Mouse (Mus musculus) embryo, embryonic 9.5 days (tissue): ENCODE results near the gene Tspan32.

Experiments
- DNase-seq: peaks from one replicate; pipeline ENCODE4 v3.0.0-alpha.2; 2017; ENCODE audit errors: extremely low spot score

Tspan32 gene

DNA sequence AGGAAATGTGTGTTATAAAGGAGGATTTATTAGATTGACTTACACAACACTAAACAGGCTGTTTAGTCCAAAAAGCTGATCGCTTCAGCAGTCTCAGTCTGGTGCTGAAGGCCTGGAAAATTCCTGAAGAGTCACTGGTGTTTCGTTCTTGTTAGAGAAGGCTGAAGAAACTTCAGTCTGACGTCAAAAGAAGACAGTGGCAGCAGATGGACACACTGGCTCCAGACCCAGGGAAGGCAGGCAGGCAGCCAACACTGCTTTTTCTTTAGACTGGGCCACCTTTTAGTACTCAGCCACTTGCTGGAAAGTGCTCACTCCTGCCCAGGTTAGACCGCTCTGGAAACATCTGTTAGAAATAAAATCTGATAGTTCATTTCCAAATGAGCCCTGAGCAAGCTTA, 28.7 kb downstream of the Tspan32 start:
- no peak for DNase-seq

DNA sequence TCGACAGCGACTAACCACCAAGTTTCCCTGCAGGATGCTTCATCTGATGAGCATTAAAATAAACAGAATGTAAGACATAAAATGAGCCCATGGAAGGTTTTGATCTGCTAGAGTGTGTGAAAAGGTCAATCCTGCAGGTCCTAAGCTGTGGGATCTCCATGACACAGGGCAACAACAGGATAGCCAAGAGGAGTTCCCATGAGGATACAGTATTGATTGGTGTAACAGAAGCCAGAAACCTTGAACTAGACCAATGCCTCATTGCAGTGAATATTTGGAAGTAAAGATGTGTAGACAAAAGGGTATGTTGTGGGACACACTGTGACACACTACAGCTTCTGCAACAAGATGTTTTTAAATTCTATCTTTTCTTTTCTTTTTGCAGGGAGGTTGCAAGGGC, 29.3 kb downstream of the Tspan32 start:
- DNase-seq, result no peak

GRCm38 (mm10) chr7:143034519-143035450, 29.9 kb downstream of the Tspan32 start:
- no peak for DNase-seq

DNA sequence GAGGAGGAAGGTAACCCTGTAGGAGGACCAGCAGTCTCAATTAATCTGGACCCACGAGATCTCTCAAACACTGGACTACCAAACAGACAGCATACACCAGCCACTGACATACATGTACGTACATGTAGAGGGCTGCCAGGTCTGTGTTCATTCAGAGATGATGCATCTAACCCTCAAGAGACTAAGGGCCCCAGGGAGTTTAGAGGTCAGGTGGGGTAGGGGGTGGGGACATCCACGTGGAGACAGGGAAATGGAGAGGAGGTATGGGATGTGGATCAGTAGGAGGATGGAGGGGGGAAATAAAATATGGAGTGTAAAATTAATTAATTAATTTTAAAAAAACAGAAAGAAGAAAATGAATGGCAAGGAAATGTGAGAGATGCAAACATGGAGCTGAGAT, 31.9 kb downstream of the Tspan32 start:
- no peak for DNase-seq

DNA sequence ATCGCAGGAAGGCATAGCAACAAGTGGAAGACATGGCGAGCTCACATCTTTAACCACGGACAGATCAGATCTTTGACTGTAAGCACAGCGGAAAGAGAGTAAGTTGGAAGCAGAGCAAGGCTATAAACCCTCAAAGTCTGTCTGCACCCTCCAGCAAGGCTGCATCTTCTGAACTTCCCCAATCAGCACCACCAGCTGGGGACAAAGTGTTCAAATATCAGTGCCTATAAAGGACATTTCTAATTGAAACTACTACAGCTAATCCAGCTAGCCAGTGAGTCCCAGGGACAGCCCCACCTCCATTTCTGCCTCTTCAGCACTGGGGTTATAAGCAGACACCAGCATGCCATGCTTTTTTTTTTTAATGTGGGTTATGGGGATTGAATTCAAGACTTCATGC, 32.5 kb downstream of the Tspan32 start:
- DNase-seq, result no peak

- DNase-seq, result no peak
These were observed 33.5 kb downstream of the Tspan32 start for GRCm38 (mm10) chr7:143038174-143038931.

DNA sequence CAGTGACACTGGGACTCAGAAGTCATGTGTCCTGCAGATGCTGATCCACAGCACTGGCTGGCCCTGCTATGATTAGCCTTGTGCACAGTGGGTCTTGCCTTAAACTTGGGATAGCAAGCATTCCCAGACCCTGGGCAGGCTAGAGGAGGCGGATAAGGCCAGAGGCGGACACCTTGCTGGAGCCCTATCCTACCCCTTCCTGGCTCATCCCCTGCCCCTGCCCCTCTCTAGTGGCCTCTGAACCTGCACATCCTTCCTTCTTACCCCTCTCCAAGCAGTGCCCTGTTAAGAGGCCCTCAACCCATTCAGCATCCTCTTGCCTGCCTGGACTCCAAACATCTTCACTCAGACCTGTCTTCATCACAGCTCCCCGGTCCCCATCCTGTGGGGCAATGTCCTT, 35.7 kb downstream of the Tspan32 start:
- no peak for DNase-seq

DNA sequence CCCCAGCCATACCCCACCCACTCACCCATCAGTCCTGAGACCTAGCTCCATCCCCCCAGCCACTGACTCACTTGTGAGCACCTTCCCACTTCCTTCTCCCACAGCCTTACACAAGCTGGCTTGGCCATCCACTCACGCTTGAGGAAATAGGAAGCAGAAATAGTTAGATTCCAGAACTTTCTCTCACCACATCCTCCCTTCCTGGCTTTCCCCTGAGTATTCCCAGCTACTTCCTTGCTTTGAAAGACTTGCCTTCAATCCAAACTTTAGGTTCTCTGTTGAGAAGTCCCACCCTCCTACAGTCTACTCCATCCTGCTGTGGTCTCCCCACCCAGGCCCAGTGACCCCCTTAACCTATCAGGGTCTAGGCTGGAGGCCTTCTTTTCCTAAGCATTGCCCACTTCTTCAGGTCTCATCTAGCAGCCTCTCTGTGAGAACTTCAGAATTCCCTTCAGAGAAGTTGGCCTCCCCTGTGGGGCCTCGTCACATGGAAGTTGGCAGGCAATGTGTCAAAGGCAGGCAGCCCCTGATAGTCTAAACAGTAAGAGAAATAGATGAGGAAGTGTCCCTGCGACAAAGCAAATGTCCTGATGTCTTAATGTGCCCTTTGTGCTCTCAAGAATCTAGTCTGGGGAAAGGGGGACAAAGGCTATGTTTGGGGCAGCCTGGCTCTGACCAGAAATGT, 36.4 kb downstream of the Tspan32 start:
- no peak for DNase-seq

DNA sequence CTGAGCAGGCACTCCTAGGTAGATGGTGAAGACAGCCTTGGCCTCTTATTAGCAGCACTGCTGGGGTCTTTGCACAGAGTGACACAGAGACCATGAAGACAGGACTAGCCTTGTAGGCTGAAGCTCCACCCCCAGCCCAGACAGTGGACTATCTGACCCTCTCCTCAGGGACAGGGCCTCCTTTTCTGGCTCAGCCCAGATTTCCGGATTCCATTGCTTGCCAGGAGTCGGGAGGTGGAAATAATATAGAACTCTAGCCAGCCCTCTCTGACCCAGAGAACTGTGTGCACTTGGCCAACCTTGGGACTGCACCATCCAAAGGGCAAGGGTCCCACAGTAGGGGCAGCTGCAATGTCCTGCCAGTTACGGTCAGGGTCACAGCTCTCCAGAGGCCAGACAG, 37.2 kb downstream of the Tspan32 start:
- DNase-seq, result no peak

DNA sequence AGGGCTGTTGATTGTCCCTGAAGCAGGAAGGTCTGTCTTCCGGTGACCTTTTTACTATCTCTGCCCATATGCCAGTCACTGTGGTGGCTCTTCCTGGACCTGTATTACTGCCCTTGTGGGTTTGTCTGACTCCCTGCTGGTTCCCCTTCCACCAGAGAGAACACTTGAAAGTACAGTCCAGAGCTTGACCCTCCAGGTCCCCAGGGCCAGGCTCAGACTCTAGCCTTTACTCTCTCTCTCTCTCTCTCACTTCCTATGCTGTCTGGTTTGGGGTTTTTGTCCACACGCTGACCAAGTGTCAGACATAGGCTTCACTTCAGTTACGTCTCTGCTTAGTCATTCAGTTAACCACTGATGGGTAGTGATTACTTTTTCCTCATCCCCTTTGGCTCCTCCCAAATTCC, 38.1 kb downstream of the Tspan32 start:
- no peak for DNase-seq

DNA sequence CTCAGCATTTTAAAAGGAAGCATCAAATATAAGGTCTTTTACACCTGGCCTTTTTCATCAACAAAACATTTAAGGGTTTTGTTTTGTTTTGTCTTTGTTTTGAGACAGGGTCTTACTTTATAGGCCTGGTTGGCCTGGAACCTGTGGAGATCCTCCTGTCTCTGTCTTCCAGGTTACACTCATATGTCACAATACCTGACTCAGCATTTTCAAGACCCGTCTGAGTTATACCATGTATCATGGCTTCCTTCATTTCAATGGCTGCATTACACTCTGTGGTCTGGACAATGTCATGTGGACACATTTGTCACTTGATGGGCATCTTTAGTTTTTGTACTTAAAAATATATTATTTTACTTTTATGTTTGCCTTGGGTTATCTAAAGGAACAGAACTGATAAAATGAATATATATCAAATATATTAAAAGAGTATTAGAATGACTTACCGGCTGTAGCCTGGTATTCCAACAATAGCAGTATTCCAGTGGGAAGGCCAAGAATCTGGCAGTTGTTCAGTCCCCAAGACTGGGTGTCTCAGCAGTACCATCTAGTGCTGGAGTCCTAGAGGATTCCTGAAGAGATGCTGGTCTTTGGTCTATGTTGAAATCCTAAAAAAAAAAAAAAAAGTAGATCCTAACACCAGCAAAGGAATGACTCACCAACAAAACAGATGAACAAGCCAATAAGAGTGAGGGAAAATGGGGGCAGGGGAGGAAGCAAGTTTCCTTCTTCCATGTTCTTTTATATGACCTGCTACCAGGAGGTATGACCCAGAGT, 39.4 kb downstream of the Tspan32 start:
- no peak for DNase-seq

DNA sequence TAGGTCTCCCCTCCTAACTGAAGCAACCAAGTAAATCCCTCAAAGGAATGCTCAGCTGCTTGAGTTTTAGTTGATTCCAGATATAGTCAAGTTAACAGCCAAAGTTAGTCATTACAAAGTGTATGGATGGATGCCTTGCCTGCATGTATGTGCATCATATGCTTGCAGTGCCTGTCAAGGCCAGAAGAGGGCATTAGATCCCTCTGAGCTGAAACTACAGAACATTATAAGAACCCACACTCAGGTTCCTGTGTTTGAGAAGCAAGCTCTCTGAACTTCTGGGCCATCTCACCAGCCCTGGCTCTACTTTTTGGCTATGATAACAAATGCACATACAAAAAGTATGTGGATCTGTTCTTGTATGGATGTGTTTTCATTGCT, 40.0 kb downstream of the Tspan32 start:
- DNase-seq, result no peak

DNA sequence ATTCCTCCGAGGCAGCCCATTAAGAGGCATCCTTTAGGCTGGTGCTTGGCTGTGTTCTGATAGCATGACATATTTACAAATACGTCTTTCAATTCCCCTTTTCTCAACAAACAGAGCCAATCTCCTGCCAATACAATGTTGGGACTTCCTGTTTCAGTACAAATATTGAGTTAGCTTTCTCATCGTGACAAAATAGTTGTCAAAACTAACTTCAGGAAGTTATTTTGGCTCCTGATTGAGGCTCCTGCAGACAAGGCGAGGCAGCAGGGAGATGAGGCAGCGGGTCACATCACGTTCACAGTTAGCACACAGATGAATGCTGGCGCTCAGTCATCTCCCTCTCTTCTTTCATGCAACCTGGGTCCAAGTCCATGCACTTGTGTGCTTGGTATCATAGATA, 41.5 kb downstream of the Tspan32 start:
- no peak for DNase-seq

GRCm38 (mm10) chr7:143049331-143049730, 44.5 kb downstream of the Tspan32 start:
- DNase-seq, result no peak

DNA sequence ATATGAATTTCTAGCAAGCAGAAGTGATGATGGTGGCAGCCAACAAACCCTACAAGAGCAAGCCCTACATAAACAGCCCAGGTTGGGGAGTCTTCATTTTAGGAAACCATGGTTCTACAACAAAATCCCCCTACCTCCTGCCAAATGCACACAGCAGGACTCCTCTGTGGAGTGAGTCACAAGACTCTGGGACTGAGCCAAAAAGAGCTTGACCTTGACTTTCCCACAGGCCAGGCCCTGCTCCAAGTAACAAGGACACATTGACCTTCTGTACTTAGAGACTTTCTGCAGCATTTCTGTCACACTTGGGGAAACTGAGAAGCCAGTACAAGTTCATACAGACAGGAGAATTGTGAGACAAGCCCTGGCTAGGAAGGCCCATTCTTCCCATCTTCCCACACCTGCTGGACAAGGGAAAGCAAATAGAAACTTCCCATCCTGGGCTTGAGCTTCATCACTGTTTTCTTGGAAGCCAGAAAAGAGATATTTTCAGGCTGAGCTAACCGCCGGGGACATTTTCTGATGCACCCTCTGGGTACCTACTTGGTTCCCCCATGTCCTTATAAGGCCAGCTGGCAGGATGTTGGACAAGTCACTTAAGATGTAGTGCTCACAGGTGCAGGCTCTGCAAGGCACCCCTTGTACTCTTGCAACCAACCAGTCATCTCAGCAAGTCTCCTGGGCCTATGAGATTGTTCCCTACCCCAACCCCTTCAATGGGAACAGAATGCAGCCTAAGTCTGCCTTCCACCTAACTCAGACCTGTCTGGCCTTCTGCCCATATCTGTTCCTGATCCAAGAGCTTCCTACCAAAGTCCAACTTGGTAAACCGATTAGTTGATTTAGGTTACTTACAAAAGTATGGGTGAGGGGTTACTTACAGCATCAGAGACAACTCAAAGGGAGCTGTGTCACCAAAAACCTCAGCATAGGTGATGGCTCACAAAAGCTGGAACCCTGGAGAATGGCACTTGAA, 45.3 kb downstream of the Tspan32 start:
- no peak for DNase-seq

GRCm38 (mm10) chr7:143051316-143051715, 46.5 kb downstream of the Tspan32 start:
- no peak for DNase-seq

DNA sequence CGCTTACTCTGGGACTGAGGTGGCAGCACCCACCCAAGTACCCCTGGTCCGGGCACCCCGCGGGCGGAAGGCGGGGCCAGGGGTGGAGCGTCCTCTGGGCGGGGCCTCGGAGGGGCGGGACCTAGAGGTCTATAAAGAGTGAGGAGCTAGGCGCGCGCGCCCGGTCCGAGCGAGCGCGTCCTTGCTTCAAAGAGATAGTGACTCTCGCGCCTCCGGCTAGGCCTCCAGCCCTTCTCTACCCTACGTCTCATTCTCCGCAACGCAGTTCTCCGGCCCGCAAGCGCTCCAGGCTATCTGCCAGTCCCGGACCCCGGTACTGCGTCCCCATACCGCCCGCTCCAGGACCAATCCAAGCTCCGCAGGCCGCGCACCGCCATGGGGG, 47.8 kb downstream of the Tspan32 start, which contains the start of gene Cd81:
TSS of gene Cd81 (plus strand) at position 114 of the 382 bp plus-strand sequence.
- DNase-seq, result peak; percentile 90

- peak; percentile 79 for DNase-seq
These were observed 48.4 kb downstream of the Tspan32 start for GRCm38 (mm10) chr7:143053008-143053899.

- DNase-seq, result no peak
These were observed 49.2 kb downstream of the Tspan32 start for GRCm38 (mm10) chr7:143053961-143054611.
